Mouse (Mus musculus) lung, embryonic 16.5 days (tissue): ENCODE data around the gene Dusp28. TPM values are rescaled to one million over a fixed set of nuclear protein-coding genes. Genes with fewer than 3 reads are reported as not detected.
"Not testable (repeated sequence)": the region's sequence is repeated elsewhere in the genome, so short reads cannot be mapped to it uniquely, and the experiment has no call there.

ENCODE experiments used
- ATAC-seq: fragments of 200-750 bp; cut with Nextera tagmentation; 2 replicates; pipeline ENCODE4 v1.8.0; 2017; ENCODE audit warnings: low read depth, mild to moderate bottlenecking, moderate library complexity
- H3K27ac ChIP-seq: fragments of 300-500 bp; sonication (generic); 2 replicates; pipeline ENCODE4 v1.5.1; 2014; ENCODE audit warnings: mild to moderate bottlenecking, control low read depth, low read length
- H3K27me3 ChIP-seq: fragments of 300-500 bp; sonication (generic); 2 replicates; pipeline ENCODE4 v1.6.1; 2014; ENCODE audit warnings: low read depth, low read length, mixed read lengths; ENCODE audit not compliant: control insufficient read depth, insufficient read depth
- H3K36me3 ChIP-seq: fragments of 300-500 bp; sonication (generic); 2 replicates; pipeline ENCODE4 v1.6.1; 2014; ENCODE audit warnings: low read length; ENCODE audit not compliant: control insufficient read depth, insufficient read depth
- H3K4me1 ChIP-seq: fragments of 300-500 bp; sonication (generic); replicated peaks from 2 replicates; pipeline ENCODE4 v1.6.1; 2014; ENCODE audit warnings: low read length, mixed read lengths; ENCODE audit not compliant: control insufficient read depth, insufficient read depth
- H3K4me2 ChIP-seq: fragments of 300-500 bp; sonication (generic); 2 replicates; pipeline ENCODE4 v1.6.1; 2014; ENCODE audit warnings: low read depth, low read length, control low read depth
- H3K4me3 ChIP-seq: fragments of 300-500 bp; sonication (generic); 2 replicates; pipeline ENCODE4 v1.5.1; 2014; ENCODE audit warnings: mild to moderate bottlenecking, low read length, control low read depth
- H3K9ac ChIP-seq: fragments of 300-500 bp; sonication (generic); 2 replicates; pipeline ENCODE4 v1.6.1; 2014; ENCODE audit warnings: low read length, control low read depth
- H3K9me3 ChIP-seq: fragments of 300-500 bp; sonication (generic); 2 replicates; pipeline ENCODE4 v1.6.1; 2016; ENCODE audit warnings: low read length; ENCODE audit not compliant: control insufficient read depth
- whole genome bisulfite sequencing: fragments of 180-500 bp; shearing (Covaris S2); extraction: QIAGEN DNeasy Blood & Tissue Kit; methylation state at CpG from one replicate; pipeline ENCODE4 v1.1.7; 2014; 5-methylcytosine and 5-hydroxymethylcytosine counted together
- polyA plus RNA-seq: library from polyadenylated mRNA; unstranded; fragments of >200 nt; fragmentation: Nextera tagmentation; extraction: Ambion mirVana; gene quantifications from 2 replicates; pipeline ENCODE4 v1.2.1, GENCODE M21; 2015

Gene Dusp28
- polyA plus RNA-seq, 1 experiment from 2014 or later: 11.5 TPM

DNA sequence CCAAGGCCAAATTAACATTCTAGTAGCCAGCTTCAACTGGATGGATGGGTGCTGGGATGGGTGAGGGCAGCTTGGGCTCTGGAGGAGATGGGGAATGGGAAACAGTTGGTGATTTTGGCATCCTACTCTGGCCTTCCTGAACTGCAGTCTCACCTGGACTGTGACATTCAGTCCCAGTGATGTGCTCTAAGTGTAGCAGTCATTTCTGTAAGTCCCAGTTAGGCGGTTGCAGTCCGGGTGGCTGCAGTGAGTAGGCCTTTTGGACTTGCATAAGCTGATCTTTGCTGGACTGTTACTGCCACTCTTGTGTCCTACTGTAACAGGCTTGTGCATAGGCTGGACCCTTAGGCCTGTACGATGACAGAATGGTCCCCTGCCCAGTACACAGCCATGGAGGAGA, 41.2 kb downstream of the Dusp28 start:
- no peak overlapping the region for H3K4me3 ChIP-seq
- no peak for ATAC-seq
- H3K4me2 ChIP-seq: no peak overlapping the region
- 90% methylated on average over 3 of the region's 3 CpGs for WGBS
- peaks cover 19% of the 10 kb centered on the region for H3K36me3 ChIP-seq
- no peaks in the 10 kb centered on the region for H3K4me1 ChIP-seq
- no peaks in the 10 kb centered on the region for H3K9me3 ChIP-seq
- no peak overlapping the region for H3K27ac ChIP-seq
- no peaks in the 10 kb centered on the region for H3K27me3 ChIP-seq
- H3K9ac ChIP-seq: no peak overlapping the region

DNA sequence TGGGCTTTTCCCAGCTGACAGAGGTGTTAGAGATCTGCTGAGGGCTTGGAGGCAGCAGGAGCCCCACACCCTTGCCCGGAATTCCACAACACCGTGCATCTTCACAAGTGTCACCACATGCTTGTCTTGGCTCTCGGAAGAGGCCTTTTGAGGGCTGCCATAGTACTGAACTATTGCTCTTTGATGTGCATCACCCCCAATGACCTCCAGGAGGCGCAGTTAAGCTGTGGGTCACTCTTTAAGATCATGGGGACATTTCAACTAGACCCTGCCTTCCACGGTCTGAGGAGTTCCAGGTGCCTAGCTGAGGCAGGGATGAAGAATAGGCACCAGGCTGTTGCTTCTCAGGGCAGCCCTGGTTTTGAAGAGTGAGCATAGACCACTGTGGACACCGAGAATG, 42.6 kb downstream of the Dusp28 start:
- no peaks in the 10 kb centered on the region for H3K9me3 ChIP-seq
- H3K27me3 ChIP-seq: no peaks in the 10 kb centered on the region
- WGBS: 46% methylated on average over 6 of the region's 6 CpGs
- no peak overlapping the region for H3K4me2 ChIP-seq
- no peaks in the 10 kb centered on the region for H3K4me1 ChIP-seq
- no peak overlapping the region for H3K27ac ChIP-seq
- H3K4me3 ChIP-seq: no peak overlapping the region
- ATAC-seq: no peak
- no peak overlapping the region for H3K9ac ChIP-seq
- peaks cover 16% of the 10 kb centered on the region for H3K36me3 ChIP-seq

DNA sequence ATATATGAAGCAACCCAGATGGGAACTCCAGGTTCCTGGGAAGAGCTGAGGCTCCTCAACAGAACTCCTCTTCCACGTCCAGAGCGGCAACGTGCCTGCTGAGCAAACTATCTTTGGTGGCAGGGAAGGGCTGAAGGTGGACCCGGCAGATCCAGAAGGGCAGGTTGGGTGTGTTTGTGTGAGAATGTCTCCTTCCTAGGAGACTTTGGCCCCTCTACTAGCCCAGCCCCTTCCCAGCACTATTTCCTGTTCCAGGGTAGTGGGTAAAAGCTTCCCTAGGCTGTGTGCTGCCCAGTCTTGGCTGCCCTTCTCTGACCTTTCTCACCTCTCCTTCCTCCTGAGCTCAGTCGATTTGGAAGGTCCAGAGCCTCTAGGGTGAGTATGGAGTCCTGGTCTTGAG, 43.8 kb downstream of the Dusp28 start, which contains the start of gene Gpr35:
TSS of gene Gpr35 (plus strand) at position 259 of the 400 bp plus-strand sequence.
- no peak for ATAC-seq
- Histone ChIP-seq H3K9ac (no peak within 1 kb of the TSS), H3K27ac (no peak within 1 kb of the TSS), H3K4me3 (no peak within 1 kb of the TSS), H3K4me1 (no peaks in the 10 kb centered on the region), H3K27me3 (no peaks in the 10 kb centered on the region), H3K36me3 (peaks cover 7% of the 10 kb centered on the region), H3K4me2 (no peak within 1 kb of the TSS), H3K9me3 (no peaks in the 10 kb centered on the region)
- WGBS: 39% methylated on average over 5 of the region's 5 CpGs

DNA sequence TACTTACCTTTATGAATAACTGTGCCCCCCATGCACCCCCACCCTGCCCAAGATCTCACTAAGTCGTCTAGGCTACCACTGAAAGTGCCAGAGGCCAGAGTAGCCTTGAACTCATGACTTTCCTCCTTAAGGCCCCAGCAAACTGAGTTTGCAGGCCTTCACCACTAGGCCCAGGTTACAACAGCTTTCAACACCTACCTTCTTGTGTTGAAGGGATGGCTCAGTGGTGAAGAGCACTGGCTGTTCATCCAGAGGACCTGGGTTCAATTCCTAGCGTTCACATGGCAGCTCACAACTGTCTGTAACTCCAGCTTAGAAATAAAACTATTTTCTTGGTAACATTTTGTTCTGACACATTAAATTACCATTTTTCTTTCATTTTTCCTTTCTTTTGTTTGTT, 46.9 kb downstream of the Dusp28 start:
- no peak for ATAC-seq
- no peaks in the 10 kb centered on the region for H3K4me1 ChIP-seq
- H3K36me3 ChIP-seq: no peaks in the 10 kb centered on the region
- no peaks in the 10 kb centered on the region for H3K9me3 ChIP-seq
- WGBS: 61% methylated on average over 2 of the region's 2 CpGs
- no peak overlapping the region for H3K27ac ChIP-seq
- H3K4me3 ChIP-seq: no peak overlapping the region
- H3K9ac ChIP-seq: no peak overlapping the region
- H3K4me2 ChIP-seq: no peak overlapping the region
- H3K27me3 ChIP-seq: no peaks in the 10 kb centered on the region

DNA sequence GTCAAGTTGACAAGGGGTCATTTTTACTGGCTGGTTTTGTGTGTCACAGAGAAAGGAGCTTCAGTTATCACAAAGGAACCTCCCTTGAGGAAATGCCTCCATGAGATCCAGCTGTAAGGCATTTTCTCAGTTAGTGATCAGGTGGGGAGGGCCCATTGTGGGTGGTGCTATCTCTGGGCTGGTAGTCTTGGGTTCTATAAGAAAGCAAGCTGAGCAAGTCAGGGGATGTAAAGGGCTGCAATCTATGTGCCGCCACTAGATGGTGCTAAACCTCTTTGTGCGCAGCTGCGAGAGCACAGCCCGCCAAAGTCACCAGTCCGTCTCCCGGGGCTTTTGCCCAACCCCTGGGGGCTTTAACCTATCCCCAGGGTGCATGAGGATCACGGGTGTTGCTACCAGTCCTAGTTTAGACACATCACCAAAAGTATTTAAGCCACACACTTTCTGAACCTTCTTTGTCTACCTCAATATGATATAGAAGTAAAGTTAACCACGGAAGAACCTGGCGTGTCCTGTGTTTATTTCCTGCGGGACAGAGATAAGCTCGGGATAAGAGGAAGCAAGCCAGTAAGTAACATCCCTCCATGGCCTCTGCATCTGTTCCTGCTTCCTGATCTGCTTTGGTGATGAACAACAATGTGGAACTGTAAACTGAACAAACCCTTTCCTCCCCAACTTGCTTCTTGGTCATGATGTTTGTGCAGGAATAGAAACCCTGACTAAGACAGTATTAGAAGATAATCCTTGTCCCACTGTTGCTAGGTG, 50.0 kb downstream of the Dusp28 start:
- H3K9ac ChIP-seq: peak overlapping the region; percentile 19; the same call in 1 of the 2 replicates
- H3K4me3 ChIP-seq: peak overlapping the region; percentile 19

More for the DNA sequence above, 50.0 kb downstream of the Dusp28 start:
- peak; percentile 23; the same call in 1 of the 2 replicates for ATAC-seq
- H3K27me3 ChIP-seq, H3K36me3 ChIP-seq, H3K27ac ChIP-seq, H3K9me3 ChIP-seq, H3K4me1 ChIP-seq: not testable (repeated sequence)
- peak overlapping the region; percentile 47 for H3K4me2 ChIP-seq
- WGBS: 3% methylated on average over 11 of the region's 11 CpGs

Other genes starting within 250 kb of the Dusp28 start
- gene Gpc1, start 75.3 kb upstream of the Dusp28 start, polyA plus RNA-seq: 25.2 and 27.7 TPM in 2 replicates
- 0.48 and 0.75 TPM in 2 replicates for gene Ankmy1, start 4.1 kb upstream of the Dusp28 start, polyA plus RNA-seq
- 14.6 and 19.8 TPM in 2 replicates for gene Rnpepl1, start 3.8 kb downstream of the Dusp28 start, polyA plus RNA-seq
- 27.5 and 29.2 TPM in 2 replicates for gene Capn10, start 27.4 kb downstream of the Dusp28 start, polyA plus RNA-seq
- 0.46 and 0.52 TPM in 2 replicates for gene Gpr35, start 43.9 kb downstream of the Dusp28 start, polyA plus RNA-seq
- not detected in 2 replicates for gene Aqp12, start 99.4 kb downstream of the Dusp28 start, polyA plus RNA-seq
- 7.9 and 9.2 TPM in 2 replicates for gene Kif1a, start 195.0 kb downstream of the Dusp28 start, polyA plus RNA-seq
- 0.24 TPM in 1 of 2 replicates, not detected in the other for gene Agxt, start 228.3 kb downstream of the Dusp28 start, polyA plus RNA-seq